Mouse (Mus musculus) kidney, embryonic 14.5 days (tissue): ENCODE results near the gene Mb21d2. TPM values are rescaled to one million over a fixed set of nuclear protein-coding genes. Genes with fewer than 3 reads are reported as not detected.

Experiments used
- ATAC-seq: fragments of 200-750 bp; cut with Nextera tagmentation; 2 replicates; pipeline ENCODE4 v1.8.0; 2017; ENCODE audit warnings: moderate number of reproducible peaks, mild to moderate bottlenecking, moderate TSS enrichment, moderate library complexity; ENCODE audit not compliant: low FRiP score, low TSS enrichment
- H3K27ac ChIP-seq: fragments of 300-500 bp; sonication (generic); 2 replicates; pipeline ENCODE4 v1.5.1; 2014; ENCODE audit warnings: low read depth, mild to moderate bottlenecking, low read length, moderate library complexity, mixed read lengths
- H3K27me3 ChIP-seq: fragments of 300-500 bp; sonication (generic); 2 replicates; pipeline ENCODE4 v1.6.1; 2014; ENCODE audit warnings: mild to moderate bottlenecking, low read length; ENCODE audit not compliant: control insufficient read depth, insufficient read depth
- H3K36me3 ChIP-seq: fragments of 300-500 bp; sonication (generic); 2 replicates; pipeline ENCODE4 v1.6.1; 2014; ENCODE audit warnings: low read length, mixed read lengths; ENCODE audit not compliant: control insufficient read depth, insufficient read depth
- H3K4me1 ChIP-seq: fragments of 300-500 bp; sonication (generic); 2 replicates; pipeline ENCODE4 v1.6.1; 2014; ENCODE audit warnings: low read length, mixed read lengths; ENCODE audit not compliant: control insufficient read depth, insufficient read depth
- H3K4me2 ChIP-seq: fragments of 300-500 bp; sonication (generic); replicated peaks from 2 replicates; pipeline ENCODE4 v1.6.1; 2014; ENCODE audit warnings: low read depth, mild to moderate bottlenecking, low read length
- H3K4me3 ChIP-seq: fragments of 300-500 bp; sonication (generic); 2 replicates; pipeline ENCODE4 v1.5.1; 2014; ENCODE audit warnings: mild to moderate bottlenecking, low read length
- H3K9ac ChIP-seq: fragments of 300-500 bp; sonication (generic); 2 replicates; pipeline ENCODE4 v1.6.1; 2014; ENCODE audit warnings: low read depth, mild to moderate bottlenecking, low read length, moderate library complexity
- H3K9me3 ChIP-seq: fragments of 300-500 bp; sonication (generic); 2 replicates; pipeline ENCODE4 v1.6.1; 2016; ENCODE audit warnings: low read length; ENCODE audit not compliant: control insufficient read depth
- WGBS: fragments of 180-500 bp; shearing (Covaris S2); extraction: QIAGEN DNeasy Blood & Tissue Kit; methylation state at CpG from one replicate; pipeline ENCODE4 v1.1.7; 2014; 5-methylcytosine and 5-hydroxymethylcytosine counted together
- polyA plus RNA-seq: library from polyadenylated mRNA; unstranded; fragments of >200 nt; fragmentation: Nextera tagmentation; extraction: Ambion mirVana; gene quantifications from 2 replicates; pipeline ENCODE4 v1.2.1, GENCODE M21; 2014

Mb21d2 gene
- polyA plus RNA-seq, 1 experiment from 2014 or later: 9.4 TPM

GRCm38 (mm10) chr16:28930426-28930825, 953 bp upstream of the Mb21d2 start:
- Histone ChIP-seq H3K27me3 (peaks cover 5% of the 10 kb centered on the region; the same call in 1 of the 2 replicates), H3K4me1 (peaks cover 8% of the 10 kb centered on the region), H3K36me3 (no peaks in the 10 kb centered on the region), H3K27ac (no peak overlapping the region), H3K9ac (peak overlapping the region; percentile 92), H3K4me3 (peak overlapping the region; percentile 88), H3K9me3 (no peaks in the 10 kb centered on the region), H3K4me2 (peak overlapping the region; percentile 62)
- WGBS: 10% methylated on average over 5 of the region's 5 CpGs
- ATAC-seq: no peak

DNA sequence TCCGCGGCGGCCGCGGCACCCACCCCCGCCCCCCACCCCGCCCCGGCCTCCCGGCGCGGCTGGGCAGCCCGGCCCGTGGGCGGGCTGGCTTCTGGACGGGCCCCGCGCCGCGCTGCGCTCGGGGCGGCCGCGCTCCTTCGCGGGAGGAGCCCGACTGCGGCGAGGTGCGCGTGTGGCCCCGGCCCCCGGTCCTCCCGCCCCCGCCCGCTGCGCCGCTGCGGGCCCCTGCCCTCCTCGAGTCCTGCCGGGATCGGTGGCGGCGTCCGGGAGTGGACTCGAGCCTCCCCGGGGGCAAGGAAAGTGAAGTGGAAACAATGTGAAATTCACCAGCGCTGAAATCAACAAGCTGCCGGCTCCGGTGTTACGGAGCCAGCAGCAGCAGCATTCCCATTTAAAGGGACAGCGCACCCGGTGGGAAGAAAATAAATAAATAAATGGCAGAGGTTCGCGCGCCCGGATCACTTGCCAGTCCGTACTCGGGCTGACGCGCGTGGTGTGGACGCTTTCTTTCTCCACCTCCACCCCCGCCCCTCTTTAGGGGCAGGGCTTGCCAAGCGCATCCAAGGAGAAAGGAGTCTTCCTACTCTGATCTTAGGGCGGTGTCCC, 316 bp upstream of the Mb21d2 start:
- H3K27me3 ChIP-seq: peaks cover 5% of the 10 kb centered on the region; the same call in 1 of the 2 replicates
- H3K4me2 ChIP-seq: peak overlapping the region; percentile 62
- under 1% methylated on average over 54 of the region's 66 CpGs for WGBS
- H3K36me3 ChIP-seq: no peaks in the 10 kb centered on the region
- H3K9ac ChIP-seq: peak overlapping the region; percentile 92
- H3K27ac ChIP-seq: peak overlapping the region; percentile 93
- H3K4me1 ChIP-seq: peaks cover 8% of the 10 kb centered on the region
- H3K9me3 ChIP-seq: no peaks in the 10 kb centered on the region
- ATAC-seq: peak; percentile 74
- H3K4me3 ChIP-seq: peak overlapping the region; percentile 88

GRCm38 (mm10) chr16:28928466-28928814, 1.0 kb downstream of the Mb21d2 start:
- Histone ChIP-seq H3K9me3 (no peaks in the 10 kb centered on the region), H3K9ac (peak overlapping the region; percentile 92), H3K4me2 (peak overlapping the region; percentile 62), H3K27me3 (peaks cover 5% of the 10 kb centered on the region; the same call in 1 of the 2 replicates), H3K4me1 (peaks cover 8% of the 10 kb centered on the region), H3K27ac (peak overlapping the region; percentile 93; the same call in 1 of the 2 replicates), H3K4me3 (peak overlapping the region; percentile 88), H3K36me3 (no peaks in the 10 kb centered on the region)
- 2% methylated on average over 10 of the region's 10 CpGs for WGBS
- ATAC-seq: peak; percentile 58

GRCm38 (mm10) chr16:28927381-28927780, 2.1 kb downstream of the Mb21d2 start:
- H3K4me1 ChIP-seq: peaks cover 8% of the 10 kb centered on the region
- no peaks in the 10 kb centered on the region for H3K9me3 ChIP-seq
- no peak overlapping the region for H3K9ac ChIP-seq
- H3K4me2 ChIP-seq: no peak overlapping the region
- no peak for ATAC-seq
- no peak overlapping the region for H3K4me3 ChIP-seq
- H3K27ac ChIP-seq: no peak overlapping the region
- H3K27me3 ChIP-seq: peaks cover 5% of the 10 kb centered on the region; the same call in 1 of the 2 replicates
- WGBS: 47% methylated on average over 9 of the region's 9 CpGs
- no peaks in the 10 kb centered on the region for H3K36me3 ChIP-seq

DNA sequence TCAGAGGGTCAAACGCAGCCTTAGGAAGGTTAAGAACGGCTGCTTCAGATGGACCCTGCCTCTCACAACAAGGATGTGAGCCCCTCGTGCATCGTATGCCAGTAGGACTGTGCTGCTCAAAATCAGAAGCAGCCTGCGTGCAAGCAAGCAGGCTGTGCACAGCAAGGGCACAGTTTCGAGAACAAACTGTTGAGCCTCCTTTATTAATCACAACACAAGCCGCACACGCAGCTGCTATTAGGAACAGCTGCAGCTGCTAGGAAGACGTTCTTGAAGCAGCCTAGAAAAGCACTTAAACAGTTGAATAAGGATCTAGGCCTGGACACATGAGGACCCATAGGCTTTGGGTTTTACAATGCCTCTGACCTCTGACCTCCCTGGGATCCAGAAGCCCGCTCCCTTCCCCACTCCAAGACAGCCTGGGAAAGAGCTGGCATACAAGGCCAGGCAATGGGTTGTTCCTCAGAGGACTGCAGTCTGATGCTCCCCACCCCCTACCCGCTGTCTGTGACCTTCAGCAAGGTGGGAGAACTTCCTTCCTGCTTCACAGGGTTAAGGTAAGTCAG, 10.1 kb downstream of the Mb21d2 start:
- WGBS: 81% methylated on average over 11 of the region's 11 CpGs
- Histone ChIP-seq H3K36me3 (no peaks in the 10 kb centered on the region), H3K4me3 (no peak overlapping the region), H3K27ac (no peak overlapping the region), H3K27me3 (no peaks in the 10 kb centered on the region), H3K4me1 (0 out of 2 replicates have a peak, but pooled peaks cover 4% of the 10 kb centered on the region), H3K4me2 (no peak overlapping the region), H3K9ac (no peak overlapping the region), H3K9me3 (no peaks in the 10 kb centered on the region)
- ATAC-seq: no peak

- 72% methylated on average over 7 of the region's 7 CpGs for WGBS
These were observed 14.1 kb downstream of the Mb21d2 start for GRCm38 (mm10) chr16:28915362-28915761.

DNA sequence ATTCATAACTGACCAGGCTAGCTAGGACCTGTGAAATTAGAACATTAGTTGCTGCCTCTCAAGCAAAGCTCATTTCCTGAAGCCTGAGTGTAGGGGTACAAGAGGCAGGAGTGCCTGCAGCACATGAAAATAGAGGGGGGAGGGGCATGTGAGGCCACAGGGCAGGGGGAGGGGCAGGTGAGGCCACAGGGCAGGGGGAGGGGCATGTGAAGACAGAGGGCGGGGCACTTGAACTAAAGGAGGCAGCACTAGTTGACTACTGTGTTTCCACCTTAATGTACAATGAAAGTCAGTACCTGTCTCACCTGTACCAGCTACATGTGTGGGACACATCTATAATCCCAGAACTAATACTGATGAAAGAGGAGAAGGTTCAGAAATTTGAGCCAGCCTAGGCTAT, 14.8 kb downstream of the Mb21d2 start:
- H3K4me1 ChIP-seq: 0 out of 2 replicates have a peak, but pooled peaks cover 4% of the 10 kb centered on the region
- no peak overlapping the region for H3K27ac ChIP-seq
- no peaks in the 10 kb centered on the region for H3K36me3 ChIP-seq
- H3K27me3 ChIP-seq: no peaks in the 10 kb centered on the region
- no peak overlapping the region for H3K4me2 ChIP-seq
- no peak overlapping the region for H3K4me3 ChIP-seq
- H3K9me3 ChIP-seq: no peaks in the 10 kb centered on the region
- WGBS: 85% methylated on average over 1 of the region's 1 CpGs
- H3K9ac ChIP-seq: no peak overlapping the region
- no peak for ATAC-seq

More at GRCm38 (mm10) chr16:28915362-28915761, 14.1 kb downstream of the Mb21d2 start:
- 0 out of 2 replicates have a peak, but pooled peaks cover 4% of the 10 kb centered on the region for H3K4me1 ChIP-seq
- no peak overlapping the region for H3K27ac ChIP-seq
- H3K9ac ChIP-seq: no peak overlapping the region
- H3K4me3 ChIP-seq: no peak overlapping the region
- no peaks in the 10 kb centered on the region for H3K36me3 ChIP-seq
- no peaks in the 10 kb centered on the region for H3K9me3 ChIP-seq
- H3K4me2 ChIP-seq: no peak overlapping the region
- no peak for ATAC-seq
- H3K27me3 ChIP-seq: no peaks in the 10 kb centered on the region

- ATAC-seq: no peak
- 80% methylated on average over 15 of the region's 15 CpGs for WGBS
- Histone ChIP-seq H3K4me1 (0 out of 2 replicates have a peak, but pooled peaks cover 3% of the 10 kb centered on the region), H3K27me3 (no peaks in the 10 kb centered on the region), H3K36me3 (no peaks in the 10 kb centered on the region), H3K27ac (no peak overlapping the region), H3K9ac (no peak overlapping the region), H3K9me3 (no peaks in the 10 kb centered on the region), H3K4me3 (no peak overlapping the region), H3K4me2 (no peak overlapping the region)
These were observed 17.9 kb downstream of the Mb21d2 start for GRCm38 (mm10) chr16:28911414-28912050.
